Mouse (Mus musculus): Measurements from ENCODE around the gene Setd3. TPM values are rescaled to one million over a fixed set of nuclear protein-coding genes. Genes with fewer than 3 reads are reported as not detected.

The Setd3 gene
- polyA plus RNA-seq, 1 experiment from 2014 or later: 74.2 TPM

- WGBS: 52% methylated on average over 4 of the region's 4 CpGs
- no peak for ATAC-seq (ENCODE audit: insufficient number of reproducible peaks, insufficient read depth, low FRiP score, low read depth)
- Histone ChIP-seq H3K4me1 (ENCODE audit: control insufficient read depth, insufficient read depth, low read length) (peaks cover 21% of the 10 kb centered on the region), H3K9me3 (ENCODE audit: control insufficient read depth, low read depth, low read length) (no peaks in the 10 kb centered on the region), H3K9ac (replicated peaks; ENCODE audit: low read depth, low read length) (no peak overlapping the region), H3K4me3 (ENCODE audit: low read depth, low read length) (no peak overlapping the region), H3K4me2 (replicated peaks; ENCODE audit: low read depth, low read length) (no peak overlapping the region), H3K36me3 (ENCODE audit: control insufficient read depth, insufficient read depth, low read length) (no peaks in the 10 kb centered on the region), H3K27ac (ENCODE audit: low read length) (no peak overlapping the region), H3K27me3 (ENCODE audit: control insufficient read depth, insufficient read depth, low read length) (no peaks in the 10 kb centered on the region)
Observed at GRCm38 (mm10) chr12:108172639-108173038, 6.5 kb downstream of the Setd3 start.

DNA sequence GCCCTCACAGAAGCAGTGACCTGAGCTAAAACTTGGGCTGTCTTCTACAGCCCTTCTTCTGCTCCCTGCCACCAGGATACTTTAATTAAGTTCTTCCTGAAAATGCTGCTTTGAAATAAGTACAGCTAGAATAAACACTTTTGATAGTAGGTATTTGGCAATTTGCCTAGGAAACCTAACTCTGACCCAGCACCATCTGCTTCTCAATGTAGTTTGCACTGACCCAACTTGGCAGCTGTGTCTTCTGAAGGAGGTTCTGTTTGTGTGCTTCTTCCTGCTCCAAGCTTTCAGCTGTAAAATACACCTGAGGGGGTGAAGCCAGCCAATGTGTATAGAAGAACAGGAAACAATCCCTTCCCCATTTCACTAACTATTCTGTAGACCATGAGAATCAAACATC is 7.8 kb downstream of the Setd3 start:
- H3K27ac ChIP-seq (ENCODE audit: low read length): no peak overlapping the region
- no peak overlapping the region for H3K4me2 ChIP-seq (replicated peaks; ENCODE audit: low read depth, low read length)
- H3K36me3 ChIP-seq (ENCODE audit: control insufficient read depth, insufficient read depth, low read length): no peaks in the 10 kb centered on the region
- H3K4me1 ChIP-seq (ENCODE audit: control insufficient read depth, insufficient read depth, low read length): peaks cover 11% of the 10 kb centered on the region
- H3K9me3 ChIP-seq (ENCODE audit: control insufficient read depth, low read depth, low read length): no peaks in the 10 kb centered on the region
- ATAC-seq (ENCODE audit: insufficient number of reproducible peaks, insufficient read depth, low FRiP score, low read depth): no peak
- no peak overlapping the region for H3K4me3 ChIP-seq (ENCODE audit: low read depth, low read length)
- H3K9ac ChIP-seq (replicated peaks; ENCODE audit: low read depth, low read length): no peak overlapping the region
- no peaks in the 10 kb centered on the region for H3K27me3 ChIP-seq (ENCODE audit: control insufficient read depth, insufficient read depth, low read length)

DNA sequence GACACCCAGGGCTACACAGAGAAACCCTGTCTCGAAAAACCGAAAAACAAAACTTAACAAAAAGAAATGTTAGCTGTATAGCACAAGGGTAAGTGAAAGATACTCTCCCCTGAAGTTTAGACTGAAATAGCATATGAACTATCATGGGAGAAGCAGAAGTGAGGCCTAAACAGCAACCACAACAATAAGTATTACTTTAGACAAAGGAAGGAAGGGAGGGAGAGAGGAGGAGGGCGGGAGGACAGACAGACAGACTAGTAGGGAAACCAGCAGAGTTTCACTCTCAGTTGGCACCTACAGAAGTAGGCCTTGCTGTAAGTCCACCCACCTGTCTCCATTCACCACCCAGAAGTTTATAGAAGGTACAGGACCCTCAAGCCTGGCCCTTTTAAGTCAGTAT is 8.6 kb downstream of the Setd3 start:
- WGBS: 89% methylated on average over 3 of the region's 3 CpGs
- H3K4me1 ChIP-seq (ENCODE audit: control insufficient read depth, insufficient read depth, low read length): peaks cover 11% of the 10 kb centered on the region; the same call in 1 of the 2 replicates
- no peak overlapping the region for H3K4me3 ChIP-seq (ENCODE audit: low read depth, low read length)
- ATAC-seq (ENCODE audit: insufficient number of reproducible peaks, insufficient read depth, low FRiP score, low read depth): no peak
- H3K9me3 ChIP-seq (ENCODE audit: control insufficient read depth, low read depth, low read length): no peaks in the 10 kb centered on the region
- H3K4me2 ChIP-seq (replicated peaks; ENCODE audit: low read depth, low read length): no peak overlapping the region
- H3K27me3 ChIP-seq (ENCODE audit: control insufficient read depth, insufficient read depth, low read length): no peaks in the 10 kb centered on the region
- H3K36me3 ChIP-seq (ENCODE audit: control insufficient read depth, insufficient read depth, low read length): no peaks in the 10 kb centered on the region
- H3K9ac ChIP-seq (replicated peaks; ENCODE audit: low read depth, low read length): no peak overlapping the region
- H3K27ac ChIP-seq (ENCODE audit: low read length): no peak overlapping the region

- WGBS: 57% methylated on average over 3 of the region's 3 CpGs
- Histone ChIP-seq H3K27me3 (ENCODE audit: control insufficient read depth, insufficient read depth, low read length) (no peaks in the 10 kb centered on the region), H3K9me3 (ENCODE audit: control insufficient read depth, low read depth, low read length) (no peaks in the 10 kb centered on the region), H3K27ac (ENCODE audit: low read length) (no peak overlapping the region), H3K4me2 (replicated peaks; ENCODE audit: low read depth, low read length) (no peak overlapping the region), H3K4me3 (ENCODE audit: low read depth, low read length) (no peak overlapping the region), H3K9ac (replicated peaks; ENCODE audit: low read depth, low read length) (no peak overlapping the region), H3K36me3 (ENCODE audit: control insufficient read depth, insufficient read depth, low read length) (peaks cover 5% of the 10 kb centered on the region; the same call in 1 of the 2 replicates), H3K4me1 (ENCODE audit: control insufficient read depth, insufficient read depth, low read length) (peaks cover 7% of the 10 kb centered on the region; the same call in 1 of the 2 replicates)
- ATAC-seq (ENCODE audit: insufficient number of reproducible peaks, insufficient read depth, low FRiP score, low read depth): no peak
Observed at GRCm38 (mm10) chr12:108168909-108169308, 10.2 kb downstream of the Setd3 start.

DNA sequence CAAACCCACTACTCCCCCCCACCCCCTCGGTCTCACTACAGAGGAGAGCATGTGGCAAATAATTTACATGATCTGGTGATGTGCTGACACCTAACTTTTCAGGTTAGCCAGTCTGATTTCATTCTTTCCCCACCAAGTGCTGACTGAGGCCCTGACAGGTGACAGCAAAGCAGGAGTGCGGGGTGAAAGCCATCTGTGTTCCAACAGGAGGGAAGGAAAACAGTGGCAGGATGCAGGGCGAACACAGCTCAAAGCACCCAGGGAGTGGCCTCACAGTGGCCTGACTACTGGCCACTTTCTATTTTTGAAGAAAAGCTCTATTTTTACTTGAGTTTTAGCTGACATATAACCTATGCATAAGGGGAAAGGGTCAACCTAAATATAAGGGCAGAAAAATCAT is 15.4 kb downstream of the Setd3 start:
- no peaks in the 10 kb centered on the region for H3K27me3 ChIP-seq (ENCODE audit: control insufficient read depth, insufficient read depth, low read length)
- H3K9me3 ChIP-seq (ENCODE audit: control insufficient read depth, low read depth, low read length): no peaks in the 10 kb centered on the region
- 86% methylated on average over 3 of the region's 3 CpGs for WGBS
- no peak overlapping the region for H3K27ac ChIP-seq (ENCODE audit: low read length)
- H3K4me1 ChIP-seq (ENCODE audit: control insufficient read depth, insufficient read depth, low read length): no peaks in the 10 kb centered on the region
- H3K4me3 ChIP-seq (ENCODE audit: low read depth, low read length): no peak overlapping the region
- H3K4me2 ChIP-seq (replicated peaks; ENCODE audit: low read depth, low read length): no peak overlapping the region
- H3K36me3 ChIP-seq (ENCODE audit: control insufficient read depth, insufficient read depth, low read length): peaks cover 22% of the 10 kb centered on the region; the same call in 1 of the 2 replicates
- ATAC-seq (ENCODE audit: insufficient number of reproducible peaks, insufficient read depth, low FRiP score, low read depth): no peak
- H3K9ac ChIP-seq (replicated peaks; ENCODE audit: low read depth, low read length): no peak overlapping the region

- no peak overlapping the region for H3K4me2 ChIP-seq (replicated peaks; ENCODE audit: low read depth, low read length)
- H3K4me1 ChIP-seq (ENCODE audit: control insufficient read depth, insufficient read depth, low read length): no peaks in the 10 kb centered on the region
- no peak overlapping the region for H3K27ac ChIP-seq (ENCODE audit: low read length)
- H3K27me3 ChIP-seq (ENCODE audit: control insufficient read depth, insufficient read depth, low read length): no peaks in the 10 kb centered on the region
- no peaks in the 10 kb centered on the region for H3K9me3 ChIP-seq (ENCODE audit: control insufficient read depth, low read depth, low read length)
- no peak for ATAC-seq (ENCODE audit: insufficient number of reproducible peaks, insufficient read depth, low FRiP score, low read depth)
- no peak overlapping the region for H3K4me3 ChIP-seq (ENCODE audit: low read depth, low read length)
- no peak overlapping the region for H3K9ac ChIP-seq (replicated peaks; ENCODE audit: low read depth, low read length)
- H3K36me3 ChIP-seq (ENCODE audit: control insufficient read depth, insufficient read depth, low read length): peaks cover 26% of the 10 kb centered on the region
- 89% methylated on average over 1 of the region's 1 CpGs for WGBS
Observed at GRCm38 (mm10) chr12:108162036-108162435, 17.1 kb downstream of the Setd3 start.

DNA sequence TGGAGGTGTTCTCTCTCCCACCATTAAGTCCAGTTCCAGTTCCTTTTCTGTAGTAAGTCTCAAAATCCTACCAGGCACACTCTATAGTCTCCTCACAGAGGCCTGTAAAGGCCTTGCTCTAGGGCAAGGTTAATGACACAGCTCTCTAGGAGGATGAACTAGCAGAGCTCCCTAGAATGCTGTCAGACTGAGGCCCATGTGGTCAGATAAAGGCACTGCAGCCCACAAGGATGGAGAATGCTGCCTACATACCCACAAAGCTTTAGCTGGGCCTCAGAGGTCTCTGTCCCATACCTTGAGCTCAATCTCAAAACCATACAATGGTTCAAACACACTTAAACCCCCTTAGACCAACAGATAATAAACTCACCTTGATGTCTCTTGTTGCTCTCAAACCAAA is 19.3 kb downstream of the Setd3 start:
- Histone ChIP-seq H3K9me3 (ENCODE audit: control insufficient read depth, low read depth, low read length) (no peaks in the 10 kb centered on the region), H3K27me3 (ENCODE audit: control insufficient read depth, insufficient read depth, low read length) (no peaks in the 10 kb centered on the region), H3K4me2 (replicated peaks; ENCODE audit: low read depth, low read length) (no peak overlapping the region), H3K27ac (ENCODE audit: low read length) (no peak overlapping the region), H3K9ac (replicated peaks; ENCODE audit: low read depth, low read length) (no peak overlapping the region), H3K36me3 (ENCODE audit: control insufficient read depth, insufficient read depth, low read length) (peaks cover 39% of the 10 kb centered on the region), H3K4me1 (ENCODE audit: control insufficient read depth, insufficient read depth, low read length) (no peaks in the 10 kb centered on the region), H3K4me3 (ENCODE audit: low read depth, low read length) (no peak overlapping the region)
- no peak for ATAC-seq (ENCODE audit: insufficient number of reproducible peaks, insufficient read depth, low FRiP score, low read depth)

DNA sequence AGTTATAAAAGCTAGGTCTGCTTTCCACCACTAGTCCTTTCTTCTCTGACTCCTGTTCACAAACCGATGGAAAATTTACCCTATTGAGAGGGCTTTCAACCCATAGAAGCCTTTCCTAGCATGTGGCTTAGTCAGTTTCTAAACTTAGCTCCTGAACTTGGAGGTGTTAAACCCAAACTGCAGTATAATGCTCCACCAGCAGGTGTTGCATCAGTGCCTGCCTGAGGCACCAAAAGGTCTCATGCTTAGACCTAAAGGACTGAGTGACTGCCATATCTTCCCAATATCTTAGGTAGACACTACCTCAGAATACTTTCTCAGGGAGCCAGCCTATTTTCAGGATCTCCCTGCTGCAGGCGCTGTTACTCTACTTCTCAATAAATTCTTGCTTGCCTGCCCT is 26.4 kb downstream of the Setd3 start:
- Histone ChIP-seq H3K4me3 (ENCODE audit: low read depth, low read length) (no peak overlapping the region), H3K4me1 (ENCODE audit: control insufficient read depth, insufficient read depth, low read length) (no peaks in the 10 kb centered on the region), H3K27me3 (ENCODE audit: control insufficient read depth, insufficient read depth, low read length) (no peaks in the 10 kb centered on the region), H3K9me3 (ENCODE audit: control insufficient read depth, low read depth, low read length) (no peaks in the 10 kb centered on the region), H3K27ac (ENCODE audit: low read length) (no peak overlapping the region), H3K36me3 (ENCODE audit: control insufficient read depth, insufficient read depth, low read length) (peaks cover 30% of the 10 kb centered on the region), H3K9ac (replicated peaks; ENCODE audit: low read depth, low read length) (no peak overlapping the region), H3K4me2 (replicated peaks; ENCODE audit: low read depth, low read length) (no peak overlapping the region)
- ATAC-seq (ENCODE audit: insufficient number of reproducible peaks, insufficient read depth, low FRiP score, low read depth): no peak
- 92% methylated on average over 2 of the region's 2 CpGs for WGBS

DNA sequence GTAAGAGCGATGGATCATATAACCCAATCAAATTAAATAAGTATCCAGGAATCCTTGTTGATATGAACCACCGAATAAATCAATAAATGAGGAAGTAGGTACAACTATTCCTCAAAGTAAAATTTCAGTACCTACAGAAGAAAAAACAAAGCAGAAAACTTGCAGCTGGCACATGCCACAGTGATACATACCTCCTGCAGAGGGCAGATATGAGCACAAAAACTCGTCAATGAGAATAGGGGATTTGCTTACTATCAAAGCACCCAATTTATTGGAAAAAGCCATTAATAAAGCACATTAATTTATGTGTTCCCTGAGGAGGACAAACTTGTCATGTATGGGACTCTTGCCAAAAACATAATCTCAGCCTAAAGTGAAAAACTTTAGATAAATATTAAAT is 29.4 kb downstream of the Setd3 start:
- Histone ChIP-seq H3K9me3 (ENCODE audit: control insufficient read depth, low read depth, low read length) (no peaks in the 10 kb centered on the region), H3K4me3 (ENCODE audit: low read depth, low read length) (no peak overlapping the region), H3K27me3 (ENCODE audit: control insufficient read depth, insufficient read depth, low read length) (no peaks in the 10 kb centered on the region), H3K4me1 (ENCODE audit: control insufficient read depth, insufficient read depth, low read length) (no peaks in the 10 kb centered on the region), H3K4me2 (replicated peaks; ENCODE audit: low read depth, low read length) (no peak overlapping the region), H3K27ac (ENCODE audit: low read length) (no peak overlapping the region), H3K9ac (replicated peaks; ENCODE audit: low read depth, low read length) (no peak overlapping the region), H3K36me3 (ENCODE audit: control insufficient read depth, insufficient read depth, low read length) (peaks cover 23% of the 10 kb centered on the region)
- ATAC-seq (ENCODE audit: insufficient number of reproducible peaks, insufficient read depth, low FRiP score, low read depth): no peak
- WGBS: 71% methylated on average over 3 of the region's 3 CpGs

Data from stomach, embryonic 14.5 days (tissue).